Mouse (Mus musculus): ENCODE measurements around the gene Ncln.

GRCm38 (mm10) chr10:81536734-81537133, 40.5 kb upstream of the Ncln start:
- TF ChIP-seq POLR2A (IDR thresholded peaks at IDR 0.05; ENCODE audit: borderline replicate concordance, extremely low read depth, insufficient read depth, insufficient read length, poor library complexity, severe bottlenecking) (no peak), CTCF (IDR thresholded peaks at IDR 0.05; ENCODE audit: borderline replicate concordance, extremely low read depth, insufficient read depth, insufficient read length) (peak; percentile 55; the same call in 1 of the 2 replicates)

All from brain, embryonic 14.5 days (tissue).